Mouse (Mus musculus): ENCODE measurements around the gene Ifrd2. TPM values are rescaled to one million over a fixed set of nuclear protein-coding genes. Genes with fewer than 3 reads are reported as not detected.

Ifrd2 gene
- total and polyA plus RNA-seq, 3 experiments: 147 to 292 TPM; not detected in 1

GRCm38 (mm10) chr9:107551890-107552355 lies 35.5 kb upstream of the Ifrd2 start:
- Histone ChIP-seq H3K27ac (ENCODE audit: control insufficient read depth, low read depth, low read length) (peak overlapping the region; percentile 11; the same call in 1 of the 2 replicates), H3K36me3 (ENCODE audit: control insufficient read depth in 1 of 2, insufficient read depth in 2 of 2, low read length in 2 of 2) (peaks cover 2 to 27% of the 10 kb centered on the region in 2 experiments; a peak in 3 of 4 replicates), H3K27me3 (ENCODE audit: control insufficient read depth in 1 of 2, insufficient read depth in 2 of 2, low read length in 2 of 2) (no peaks in the 10 kb centered on the region), H3K4me3 (ENCODE audit: control insufficient read depth in 1 of 2, insufficient read depth in 1 of 2, low read depth in 2 of 2, low read length in 2 of 2) (peak overlapping the region; percentile 47 to 55), H3K4me1 (ENCODE audit: control insufficient read depth in 1 of 2, insufficient read depth in 2 of 2, low read length in 2 of 2) (peaks cover 10 to 33% of the 10 kb centered on the region in 2 experiments), H3K9me3 (replicated peaks; ENCODE audit: insufficient read depth, low read length) (no peaks in the 10 kb centered on the region), H3K79me2 (ENCODE audit: control insufficient read depth, insufficient read depth, low read length, poor library complexity) (peaks cover 30% of the 10 kb centered on the region), H3K9ac (ENCODE audit: control insufficient read depth, low read depth, low read length, poor library complexity, severe bottlenecking) (peak overlapping the region; percentile 67)
- peak; percentile 74 for DNase-seq (ENCODE audit: low read depth, low spot score)
- TF ChIP-seq MXI1 (IDR thresholded peaks at IDR 0.05; ENCODE audit: low read depth, low read length) (peak; percentile 65), MAFK (IDR thresholded peaks at IDR 0.05; ENCODE audit: borderline replicate concordance, low read depth, low read length) (no peak), GATA1 (IDR thresholded peaks at IDR 0.05; ENCODE audit: low read depth, low read length) (no peak), EP300 (IDR thresholded peaks at IDR 0.05; ENCODE audit: low read depth in 1 of 2, low read length in 2 of 2) (peak in 1 of 2 experiments; percentile 27; a peak in 1 of 4 replicates), NELFE (IDR thresholded peaks at IDR 0.05; ENCODE audit: low read depth, low read length) (peak; percentile 37), POLR2AphosphoS2 (IDR thresholded peaks at IDR 0.05; ENCODE audit: low read length) (no peak), POLR2A (IDR thresholded peaks at IDR 0.05; ENCODE audit: control insufficient read depth in 1 of 2, insufficient read depth in 1 of 2, low read depth in 1 of 2, low read length in 2 of 2, poor library complexity in 1 of 2) (peak in 1 of 2 experiments; percentile 28; a peak in 1 of 4 replicates), POLR2AphosphoS5 (IDR thresholded peaks at IDR 0.05; ENCODE audit: borderline replicate concordance, low read depth, low read length) (no peak), SIN3A (IDR thresholded peaks at IDR 0.05; ENCODE audit: low read length) (peak; percentile 42; the same call in 1 of the 2 replicates), RCOR1 (IDR thresholded peaks at IDR 0.05; ENCODE audit: low read depth, low read length) (no peak)

GRCm38 (mm10) chr9:107552690-107553393 lies 34.6 kb upstream of the Ifrd2 start:
- H3K27ac ChIP-seq (ENCODE audit: control insufficient read depth, low read depth, low read length): peak overlapping the region; percentile 11; the same call in 1 of the 2 replicates
- H3K9ac ChIP-seq (ENCODE audit: control insufficient read depth, low read depth, low read length, poor library complexity, severe bottlenecking): peak overlapping the region; percentile 85
- H3K27me3 ChIP-seq (ENCODE audit: control insufficient read depth in 1 of 2, insufficient read depth in 2 of 2, low read length in 2 of 2): no peaks in the 10 kb centered on the region

More at GRCm38 (mm10) chr9:107552690-107553393, 34.6 kb upstream of the Ifrd2 start:
- Histone ChIP-seq H3K36me3 (ENCODE audit: control insufficient read depth in 1 of 2, insufficient read depth in 2 of 2, low read length in 2 of 2) (peaks cover 3 to 29% of the 10 kb centered on the region in 2 experiments; a peak in 3 of 4 replicates), H3K9me3 (replicated peaks; ENCODE audit: insufficient read depth, low read length) (no peaks in the 10 kb centered on the region), H3K4me3 (ENCODE audit: control insufficient read depth in 1 of 2, insufficient read depth in 1 of 2, low read depth in 2 of 2, low read length in 2 of 2) (peak overlapping the region; percentile 65 to 82), H3K4me1 (ENCODE audit: control insufficient read depth in 1 of 2, insufficient read depth in 2 of 2, low read length in 2 of 2) (peaks cover 10 to 33% of the 10 kb centered on the region in 2 experiments), H3K79me2 (ENCODE audit: control insufficient read depth, insufficient read depth, low read length, poor library complexity) (peaks cover 35% of the 10 kb centered on the region)
- DNase-seq (ENCODE audit: low read depth, low spot score): peak; percentile 54
- no peak for TF ChIP-seq UBTF (IDR thresholded peaks at IDR 0.05; ENCODE audit: borderline replicate concordance, insufficient read depth, low read depth, low read length)
- no peak for TF ChIP-seq JUND (IDR thresholded peaks at IDR 0.05; ENCODE audit: low read depth, low read length)
- TF ChIP-seq GATA1 (IDR thresholded peaks at IDR 0.05; ENCODE audit: low read depth, low read length): peak; percentile 54
- 0 out of 2 replicates have a peak, but pooled peaks have one; percentile 25 for TF ChIP-seq ETS1 (IDR thresholded peaks at IDR 0.05; ENCODE audit: low read depth, low read length)
- no peak for TF ChIP-seq NRF1 (IDR thresholded peaks at IDR 0.05; ENCODE audit: insufficient read depth, low read depth, low read length, poor library complexity, severe bottlenecking)
- peak; percentile 54; the same call in 1 of the 2 replicates for TF ChIP-seq MXI1 (IDR thresholded peaks at IDR 0.05; ENCODE audit: low read depth, low read length)
- no peak for TF ChIP-seq CHD2 (IDR thresholded peaks at IDR 0.05; ENCODE audit: low read length)
- peak; percentile 36; the same call in 1 of the 2 replicates for TF ChIP-seq MAZ (IDR thresholded peaks at IDR 0.05; ENCODE audit: low read depth, low read length)
- TF ChIP-seq HCFC1 (IDR thresholded peaks at IDR 0.05; ENCODE audit: low read depth, low read length): no peak
- TF ChIP-seq RCOR1 (IDR thresholded peaks at IDR 0.05; ENCODE audit: low read depth, low read length): peak; percentile 98
- TF ChIP-seq TBP (IDR thresholded peaks at IDR 0.05; ENCODE audit: low read depth, low read length): 0 out of 2 replicates have a peak, but pooled peaks have one; percentile 10
- TF ChIP-seq ELF1 (IDR thresholded peaks at IDR 0.05; ENCODE audit: low read depth, low read length): no peak
- peak; percentile 54; the same call in 1 of the 2 replicates for TF ChIP-seq ZNF384 (IDR thresholded peaks at IDR 0.05; ENCODE audit: low read depth, low read length)
- TF ChIP-seq EP300 (IDR thresholded peaks at IDR 0.05; ENCODE audit: low read depth in 1 of 2, low read length in 2 of 2): peak in 1 of 2 experiments; percentile 49; a peak in 2 of 4 replicates

All from MEL (cell line).